Mouse (Mus musculus) liver, embryonic 14.5 days (tissue): ENCODE data around the gene Nav1. TPM values are rescaled to one million over a fixed set of nuclear protein-coding genes. Genes with fewer than 3 reads are reported as not detected.

Experiments used
- ATAC-seq: fragments of 200-750 bp; cut with Nextera tagmentation; 2 replicates; pipeline ENCODE4 v1.8.0; 2017; ENCODE audit warnings: moderate number of reproducible peaks, mild to moderate bottlenecking, moderate library complexity; ENCODE audit not compliant: insufficient read depth
- DNase-seq, 3 experiments: peaks; one replicate each; pipeline ENCODE4 v3.0.0-alpha.2; 2012 to 2013; ENCODE audit warnings: low read depth in 3 of 3, low spot score in 3 of 3
- H3K27ac ChIP-seq: fragments of 300-500 bp; sonication (generic); 2 replicates; pipeline ENCODE4 v1.5.1; 2014; ENCODE audit warnings: moderate library complexity, mild to moderate bottlenecking, control low read depth, inconsistent platforms
- H3K27me3 ChIP-seq: fragments of 300-500 bp; sonication (generic); 2 replicates; pipeline ENCODE4 v1.6.1; 2014; ENCODE audit warnings: mild to moderate bottlenecking, low read length, moderate library complexity; ENCODE audit not compliant: control insufficient read depth, insufficient read depth
- H3K36me3 ChIP-seq: fragments of 300-500 bp; sonication (generic); replicated peaks from 2 replicates; pipeline ENCODE4 v1.6.1; 2014; ENCODE audit warnings: low read depth; ENCODE audit not compliant: control insufficient read depth, insufficient read depth
- H3K4me1 ChIP-seq, 2 experiments: fragments of 200-500 bp in 1 of 2; fragments of 300-500 bp in 1 of 2; sonication (generic) in 1 of 2; replicated peaks; 2 replicates each; pipeline ENCODE4 v1.6.1; 2012 to 2014; ENCODE audit warnings: antibody characterized with exemption in 1 of 2, inconsistent platforms in 1 of 2, low read length in 1 of 2; ENCODE audit not compliant: control insufficient read depth in 2 of 2, insufficient read depth in 2 of 2
- H3K4me2 ChIP-seq: fragments of 300-500 bp; sonication (generic); 2 replicates; pipeline ENCODE4 v1.6.1; 2014; ENCODE audit warnings: low read depth, mild to moderate bottlenecking, control low read depth, moderate library complexity
- H3K4me3 ChIP-seq, 2 experiments: fragments of 200-500 bp in 1 of 2; fragments of 300-500 bp in 1 of 2; sonication (generic) in 1 of 2; 2 replicates each; pipeline ENCODE4 v1.5.1; 2012 to 2014; ENCODE audit warnings: low read depth in 2 of 2, low read length in 2 of 2, mild to moderate bottlenecking in 2 of 2, control low read depth in 1 of 2, inconsistent platforms in 1 of 2, moderate library complexity in 1 of 2; ENCODE audit not compliant: insufficient read depth in 1 of 2
- H3K9ac ChIP-seq: fragments of 300-500 bp; sonication (generic); replicated peaks from 2 replicates; pipeline ENCODE4 v1.6.1; 2014; ENCODE audit warnings: mild to moderate bottlenecking, control low read depth, moderate library complexity
- H3K9me3 ChIP-seq: fragments of 300-500 bp; sonication (generic); 2 replicates; pipeline ENCODE4 v1.6.1; 2016; ENCODE audit warnings: low read length, mixed read lengths; ENCODE audit not compliant: control insufficient read depth
- CTCF ChIP-seq: IDR thresholded peaks from 2 replicates; pipeline ENCODE4 v1.5.1; 2016; ENCODE audit warnings: antibody characterized with exemption, low read depth, control low read depth
- EP300 ChIP-seq: IDR thresholded peaks from 2 replicates; pipeline ENCODE4 v1.6.1; 2016; ENCODE audit warnings: antibody characterized with exemption, low read depth
- WGBS: fragments of 180-500 bp; shearing (Covaris S2); extraction: QIAGEN DNeasy Blood & Tissue Kit; methylation state at CpG from one replicate; pipeline ENCODE4 v1.1.7; 2014; ENCODE audit not compliant: insufficient replicate concordance; 5-methylcytosine and 5-hydroxymethylcytosine counted together
- polyA plus RNA-seq, 2 experiments: library from polyadenylated mRNA; depleted of rRNA in 1 of 2; stranded (reverse) in 1 of 2; unstranded in 1 of 2; fragments of >200 nt; fragmentation: Nextera tagmentation in 1 of 2; extraction: Ambion mirVana in 1 of 2; gene quantifications; 2 replicates each; pipeline versions ENCODE4 v1.2.1 to v1.2.3; 2012 to 2014

Nav1 gene
- polyA plus RNA-seq, 2 experiments: 1.0 to 1.5 TPM

- WGBS: 5% methylated on average over 7 of the region's 7 CpGs
- H3K9me3 ChIP-seq: no peaks in the 10 kb centered on the region
- H3K27ac ChIP-seq: no peak overlapping the region
- DNase-seq (peak in 1 of 3 experiments; percentile 6), ATAC-seq (no peak)
- H3K4me2 ChIP-seq: no peak overlapping the region
- H3K36me3 ChIP-seq: no peaks in the 10 kb centered on the region
- no peak overlapping the region for H3K9ac ChIP-seq
- TF ChIP-seq CTCF (no peak), EP300 (no peak)
- H3K27me3 ChIP-seq: no peaks in the 10 kb centered on the region
- no peaks in the 10 kb centered on the region; a peak in 1 of 4 replicates for H3K4me1 ChIP-seq
- H3K4me3 ChIP-seq: no peak overlapping the region
Measured at GRCm38 (mm10) chr1:135619932-135620391, 12.9 kb upstream of the Nav1 start.

DNA sequence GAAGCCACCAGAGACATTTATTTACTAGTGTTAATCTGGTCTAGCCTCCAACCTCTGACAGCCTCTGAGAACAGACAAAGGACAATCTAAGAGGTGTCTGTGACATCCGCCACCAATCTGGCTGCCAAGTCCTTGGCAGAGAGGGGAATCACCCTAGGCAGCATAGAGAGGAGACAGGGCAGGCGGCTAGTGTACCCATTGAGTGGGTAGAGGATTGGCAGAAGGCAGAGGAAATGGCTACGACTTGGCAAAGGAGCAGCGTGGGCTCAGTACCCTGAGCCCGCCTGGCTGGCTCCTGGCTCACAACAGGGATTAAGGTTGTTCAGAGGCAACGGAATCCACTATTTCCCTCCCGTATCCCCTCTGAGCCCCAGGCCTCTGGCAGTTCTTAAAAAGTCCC, 12.0 kb upstream of the Nav1 start:
- no peak overlapping the region for H3K27ac ChIP-seq

DNA sequence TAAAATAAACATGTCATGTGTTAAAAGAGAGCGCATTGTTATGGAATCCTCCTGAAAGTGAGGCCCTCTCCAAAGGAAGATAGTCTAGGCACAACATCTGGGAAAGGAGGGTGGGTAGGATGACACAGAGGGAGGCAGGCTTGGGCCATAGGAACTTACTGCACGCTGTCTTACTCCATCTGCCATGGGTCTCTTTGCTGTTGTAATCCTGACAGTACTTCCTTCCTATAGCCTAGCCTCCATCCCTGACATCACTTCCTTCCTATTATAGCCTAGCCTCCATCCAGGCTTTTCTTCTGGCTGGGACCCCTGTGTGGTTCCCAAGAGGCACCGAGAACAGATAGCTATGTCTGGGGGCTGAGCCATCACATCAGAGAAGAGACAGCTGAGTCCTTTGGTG, 10.2 kb upstream of the Nav1 start:
- H3K4me3 ChIP-seq: no peak overlapping the region
- no peaks in the 10 kb centered on the region for H3K36me3 ChIP-seq
- H3K4me2 ChIP-seq: no peak overlapping the region
- WGBS: 60% methylated on average over 3 of the region's 3 CpGs
- H3K27me3 ChIP-seq: no peaks in the 10 kb centered on the region
- H3K27ac ChIP-seq: no peak overlapping the region
- no peaks in the 10 kb centered on the region; a peak in 1 of 4 replicates for H3K4me1 ChIP-seq
- no peak for TF ChIP-seq EP300
- TF ChIP-seq CTCF: no peak
- H3K9ac ChIP-seq: no peak overlapping the region
- ATAC-seq (no peak), DNase-seq (no peak)
- H3K9me3 ChIP-seq: no peaks in the 10 kb centered on the region

More for the DNA sequence above, 12.0 kb upstream of the Nav1 start:
- no peak overlapping the region for H3K4me2 ChIP-seq
- no peaks in the 10 kb centered on the region for H3K27me3 ChIP-seq
- WGBS: 58% methylated on average over 7 of the region's 7 CpGs
- no peaks in the 10 kb centered on the region for H3K36me3 ChIP-seq
- no peaks in the 10 kb centered on the region; a peak in 1 of 4 replicates for H3K4me1 ChIP-seq
- H3K9ac ChIP-seq: no peak overlapping the region
- ATAC-seq (no peak), DNase-seq (no peak)
- TF ChIP-seq CTCF (no peak), EP300 (no peak)
- no peaks in the 10 kb centered on the region for H3K9me3 ChIP-seq
- H3K4me3 ChIP-seq: no peak overlapping the region

DNA sequence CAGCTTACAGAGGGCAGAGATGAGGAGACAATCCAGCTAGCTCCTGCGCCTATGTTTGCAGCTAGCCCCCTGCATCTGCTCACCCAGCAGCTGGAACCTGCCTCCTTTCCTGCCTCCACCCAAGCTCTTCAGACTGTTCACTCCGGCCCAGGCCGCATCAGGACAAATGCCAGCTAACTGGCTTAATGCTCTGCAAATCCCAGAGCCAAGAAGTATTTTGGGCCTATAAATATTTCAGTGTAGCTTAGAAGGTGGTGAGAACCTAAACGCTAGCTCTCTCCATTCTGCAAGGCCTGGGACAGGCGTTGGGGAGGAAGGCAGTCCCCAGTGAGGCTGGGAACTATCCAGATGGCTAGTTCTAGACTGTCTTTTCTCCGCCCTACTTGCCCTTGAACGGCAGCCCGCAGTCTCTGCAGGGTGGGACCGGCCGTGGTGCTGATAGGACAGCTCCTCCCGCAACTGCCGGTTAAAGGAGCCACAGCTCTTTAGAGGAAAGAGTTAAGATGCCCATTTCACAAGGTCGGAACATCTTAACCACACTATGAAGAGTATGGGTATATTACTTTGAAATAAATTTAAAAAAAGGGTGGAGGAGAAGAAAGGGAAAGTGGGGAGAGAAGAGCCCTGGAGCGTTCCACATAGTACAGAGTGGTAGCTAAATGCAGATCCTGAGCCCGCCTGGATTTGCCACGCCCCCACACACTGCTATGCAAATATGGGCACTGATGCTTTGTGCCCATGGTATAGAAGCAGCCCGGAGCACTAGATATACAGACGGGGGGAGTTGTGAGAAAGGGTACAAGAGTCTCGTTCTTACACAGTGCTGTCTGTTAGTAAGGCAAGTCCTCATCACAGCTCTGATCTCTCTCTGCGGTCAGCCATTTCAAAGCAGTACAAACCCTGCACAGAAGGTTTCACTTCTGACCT, 8.9 kb upstream of the Nav1 start:
- Histone ChIP-seq H3K4me2 (no peak overlapping the region), H3K9ac (no peak overlapping the region), H3K36me3 (no peaks in the 10 kb centered on the region), H3K27me3 (no peaks in the 10 kb centered on the region), H3K9me3 (no peaks in the 10 kb centered on the region), H3K4me1 (no peaks in the 10 kb centered on the region; a peak in 1 of 4 replicates), H3K4me3 (no peak overlapping the region), H3K27ac (no peak overlapping the region)
- TF ChIP-seq CTCF: no peak
- no peak for TF ChIP-seq EP300
- WGBS: 19% methylated on average over 20 of the region's 20 CpGs
- ATAC-seq (no peak), DNase-seq (peak in 2 of 3 experiments; percentile 9 to 26)

GRCm38 (mm10) chr1:135609621-135610020, 2.5 kb upstream of the Nav1 start:
- Histone ChIP-seq H3K27me3 (no peaks in the 10 kb centered on the region), H3K4me2 (no peak overlapping the region), H3K27ac (no peak overlapping the region), H3K9ac (no peak overlapping the region), H3K9me3 (no peaks in the 10 kb centered on the region), H3K36me3 (no peaks in the 10 kb centered on the region), H3K4me3 (no peak overlapping the region), H3K4me1 (no peaks in the 10 kb centered on the region)
- no peak for ATAC-seq
- no peak for DNase-seq
- WGBS: 57% methylated on average over 4 of the region's 4 CpGs
- TF ChIP-seq EP300: no peak
- TF ChIP-seq CTCF: no peak
